Mouse (Mus musculus): Measurements from ENCODE around the gene Trappc4.

DNA sequence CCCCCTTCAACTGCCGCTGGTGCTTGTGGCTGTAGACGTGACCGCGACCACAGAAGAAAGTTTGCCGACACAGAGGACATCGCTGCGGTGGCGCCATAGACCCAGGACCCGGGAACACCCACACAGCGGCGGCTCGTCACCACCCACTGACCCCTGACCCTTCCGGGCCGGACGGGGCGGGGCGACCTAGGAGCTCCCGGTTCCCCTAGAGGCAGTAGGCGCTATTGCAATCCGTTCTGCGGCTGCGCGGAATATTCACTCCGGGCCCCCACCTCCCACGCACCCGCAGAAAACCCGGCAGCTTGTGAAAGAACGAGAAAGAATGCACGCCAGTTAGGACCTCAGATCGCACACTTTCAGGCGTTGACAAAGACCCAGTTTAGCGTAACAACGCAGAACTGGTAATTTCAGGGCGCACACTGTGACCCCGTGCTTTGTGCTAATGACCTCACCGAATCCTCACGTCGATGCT, 10.5 kb upstream of the Trappc4 start:
- TF ChIP-seq POLR2A (IDR thresholded peaks at IDR 0.05; ENCODE audit: borderline replicate concordance, extremely low read depth, low read depth, low read length) (peak; percentile 58; the same call in 1 of the 2 replicates), CTCF (IDR thresholded peaks at IDR 0.05; ENCODE audit: insufficient read depth, low read length) (peak; percentile 45; the same call in 1 of the 2 replicates)

All from lung, adult 2 months (tissue).